Mouse (Mus musculus) left cerebral cortex, adult 8-10 months (tissue): Measurements from ENCODE around the gene Gm11444. TPM values are rescaled to one million over a fixed set of nuclear protein-coding genes. Genes with fewer than 3 reads are reported as not detected.

ENCODE experiments used
- DNase-seq, 2 experiments: peaks; one replicate each; pipeline ENCODE4 v3.0.0; 2022; ENCODE audit warnings: low spot score in 2 of 2
- total RNA-seq, 4 experiments: library from RNA; stranded (reverse); gene quantifications; 2 replicates each; pipeline ENCODE4 v1.2.4; 2022

Gene Gm11444
- total RNA-seq, 4 experiments from 2014 or later = not detected

GRCm38 (mm10) chr11:85857997-85858698 is 8.0 kb upstream of the Gm11444 start:
- no peak for DNase-seq

- DNase-seq = no peak
Observed at GRCm38 (mm10) chr11:85850758-85851157, 625 bp upstream of the Gm11444 start.

GRCm38 (mm10) chr11:85849037-85849436 is 1.1 kb downstream of the Gm11444 start:
- DNase-seq = no peak

- DNase-seq = no peak
Observed at GRCm38 (mm10) chr11:85846509-85846908, 3.6 kb downstream of the Gm11444 start.

DNA sequence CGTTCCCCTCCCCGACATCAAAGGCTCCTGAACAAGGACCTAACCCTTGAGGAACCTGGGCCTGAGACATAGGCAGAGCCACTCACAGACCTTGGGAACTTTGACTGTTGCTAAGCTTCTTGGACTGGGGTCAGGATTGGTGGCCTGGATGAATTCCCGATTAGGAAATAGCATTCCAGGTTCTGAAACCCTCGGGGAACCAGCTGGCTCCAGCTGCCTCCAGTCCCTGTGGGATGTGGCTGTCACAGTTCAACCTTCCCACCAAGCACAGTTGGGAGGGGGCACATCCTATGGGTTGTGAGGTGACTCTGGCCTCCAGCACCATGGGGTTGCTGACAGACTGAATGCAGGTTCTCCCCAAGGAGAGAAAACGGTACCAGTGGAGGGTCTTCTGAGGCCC is 4.2 kb downstream of the Gm11444 start:
- no peak for DNase-seq

DNA sequence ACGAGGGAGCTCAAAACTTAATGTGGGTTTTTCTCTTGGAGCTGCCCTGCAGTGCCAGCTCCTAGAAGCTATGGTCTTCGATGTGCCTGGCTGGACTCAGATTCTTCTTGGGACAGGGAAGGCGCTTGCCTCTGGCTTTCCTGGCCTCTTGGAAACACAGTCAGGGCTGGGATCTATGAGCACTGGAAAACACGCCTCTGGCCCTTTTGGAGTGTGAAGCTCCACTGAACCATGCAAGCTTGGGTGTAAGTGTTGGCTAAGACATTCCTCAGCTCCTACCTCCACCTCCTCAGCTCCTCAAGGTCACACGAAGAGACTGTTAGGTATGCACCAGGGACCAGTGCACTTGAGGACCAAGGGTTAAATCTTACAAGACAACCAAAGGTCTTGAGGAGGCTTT is 5.2 kb downstream of the Gm11444 start:
- no peak for DNase-seq

DNA sequence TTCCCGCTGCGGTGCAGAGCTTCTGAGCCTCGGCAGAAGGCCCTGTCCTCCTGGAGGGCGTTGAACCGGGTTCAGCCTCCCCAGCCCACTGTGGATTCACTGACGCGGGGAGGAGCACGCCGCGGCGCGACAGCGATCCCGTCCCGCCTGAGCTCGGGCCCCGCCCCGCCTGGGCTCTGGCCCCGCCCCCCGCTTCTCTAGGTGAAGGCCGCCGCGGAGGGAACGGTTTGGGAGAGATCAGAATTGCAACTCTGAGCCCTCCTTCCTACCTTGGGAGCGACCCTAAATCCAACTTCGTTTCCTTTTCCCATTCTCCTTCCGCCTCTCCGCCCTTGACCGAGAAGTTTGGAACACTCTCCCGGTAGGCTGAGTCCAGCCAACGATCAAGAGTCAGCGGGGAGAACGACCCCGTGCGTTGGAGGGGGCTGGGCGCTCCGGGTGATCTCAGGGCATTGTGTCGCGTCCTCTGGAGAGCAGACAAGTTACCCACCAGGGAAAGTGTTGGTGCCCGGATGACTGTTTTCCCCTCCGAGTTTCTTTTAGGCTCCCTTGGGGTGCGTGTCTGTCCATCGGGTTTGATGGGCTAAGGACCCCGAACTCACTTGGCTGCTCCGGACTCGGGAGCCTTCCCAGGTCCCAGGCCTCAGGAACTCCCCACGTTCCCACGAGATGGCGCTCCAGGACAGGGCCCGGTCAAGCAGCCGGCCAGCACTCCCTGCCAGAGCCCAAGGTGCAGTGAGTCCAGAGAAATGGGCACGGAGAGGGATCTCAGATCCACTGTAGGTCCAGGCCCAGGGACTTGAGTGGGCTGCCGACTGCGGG is 5.8 kb downstream of the Gm11444 start:
- no peak for DNase-seq

- no peak for DNase-seq
Observed at GRCm38 (mm10) chr11:85843347-85843692, 6.8 kb downstream of the Gm11444 start.

GRCm38 (mm10) chr11:85842596-85843346 is 7.4 kb downstream of the Gm11444 start:
- no peak for DNase-seq

GRCm38 (mm10) chr11:85841980-85842379 is 8.2 kb downstream of the Gm11444 start:
- DNase-seq = no peak

GRCm38 (mm10) chr11:85841211-85841681 is 8.9 kb downstream of the Gm11444 start:
- DNase-seq = no peak

DNA sequence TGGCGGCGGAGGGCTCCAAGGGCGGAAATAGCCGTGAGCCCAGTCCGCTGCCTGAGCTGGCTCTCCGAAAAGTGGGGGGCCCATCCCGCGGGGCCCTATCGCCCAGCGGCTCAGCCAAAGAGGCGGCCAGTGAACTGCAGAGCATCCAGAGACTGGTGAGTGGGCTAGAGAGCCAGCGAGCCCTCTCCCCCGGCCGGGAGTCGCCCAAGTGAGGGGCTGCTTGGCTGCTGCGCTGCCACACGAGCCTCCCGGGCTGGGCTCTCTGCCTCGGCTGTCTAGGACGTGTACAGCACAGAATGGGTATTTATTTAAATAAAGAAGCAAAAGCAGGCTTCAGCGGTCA is 9.4 kb downstream of the Gm11444 start:
- DNase-seq = no peak

DNA sequence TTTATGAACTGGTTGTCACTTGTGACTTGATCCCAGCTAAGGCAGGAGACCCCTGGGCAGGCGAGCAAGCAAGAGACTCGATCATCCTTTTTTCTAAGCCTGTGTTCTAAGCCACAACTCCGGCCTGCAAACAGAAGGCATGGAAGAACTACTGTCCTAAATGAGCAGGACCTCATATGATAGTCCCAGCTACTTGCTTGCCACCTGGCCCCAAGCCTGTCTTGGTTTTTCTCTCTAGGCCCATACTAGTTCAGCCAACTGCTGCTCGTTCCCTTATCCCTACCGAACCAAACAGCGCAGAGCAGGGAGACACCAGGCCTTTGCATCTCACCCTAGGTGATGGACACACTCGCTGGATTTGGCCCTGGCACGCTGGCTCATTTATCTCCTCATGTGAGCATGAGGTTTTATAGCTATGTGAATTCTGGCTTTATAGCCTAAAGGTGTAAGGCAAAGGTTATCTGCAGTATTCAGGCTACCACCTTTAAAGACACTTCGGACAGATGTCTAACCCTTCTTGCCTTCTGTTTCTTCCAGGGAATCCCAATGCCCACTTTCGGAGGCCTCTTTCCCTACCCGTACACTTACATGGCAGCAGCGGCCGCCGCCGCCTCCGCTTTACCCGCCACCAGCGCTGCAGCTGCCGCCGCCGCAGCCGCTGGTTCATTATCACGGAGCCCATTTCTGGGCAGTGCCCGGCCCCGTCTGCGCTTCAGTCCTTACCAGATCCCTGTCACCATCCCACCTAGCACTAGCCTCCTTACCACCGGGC is 9.9 kb downstream of the Gm11444 start:
- DNase-seq = no peak

DNA sequence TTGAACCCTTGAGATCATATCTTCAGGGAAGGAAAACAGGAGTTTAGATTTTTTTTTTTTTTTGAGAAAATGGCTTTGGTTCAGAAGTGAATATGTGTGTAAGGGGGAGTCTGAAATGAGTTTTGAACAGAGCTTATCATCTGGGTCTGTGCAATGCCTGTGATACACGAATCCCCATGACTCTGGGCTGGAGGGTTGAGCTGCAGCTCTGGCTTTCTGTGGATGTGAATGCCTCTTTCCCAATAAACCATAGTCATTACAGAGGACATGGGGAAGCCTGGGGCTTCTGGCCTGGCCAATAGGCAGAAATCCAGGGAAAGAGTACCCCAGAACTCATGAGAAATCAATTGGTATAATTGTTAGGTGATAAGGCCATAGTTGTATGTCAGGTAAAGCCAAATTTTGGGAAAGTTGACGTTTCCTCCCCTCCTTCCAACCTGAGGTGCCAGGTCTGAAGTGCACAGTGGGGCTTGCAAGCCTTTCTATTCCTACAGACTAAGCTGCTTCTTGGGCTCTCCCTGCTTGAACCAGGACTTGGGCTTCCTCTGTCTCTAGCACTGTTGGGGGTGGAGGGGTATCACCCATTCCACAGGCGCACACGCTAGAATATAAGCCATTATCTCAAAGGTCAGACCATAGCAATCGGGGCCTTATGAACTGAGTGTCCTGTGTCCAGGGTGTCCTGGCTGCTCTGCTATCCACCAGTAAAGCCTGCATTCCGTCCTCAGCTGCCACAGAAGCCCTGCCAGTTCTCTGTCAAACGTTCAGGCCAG is 10.7 kb downstream of the Gm11444 start:
- no peak for DNase-seq

- no peak for DNase-seq
Observed at GRCm38 (mm10) chr11:85838424-85839257, 11.5 kb downstream of the Gm11444 start.

DNA sequence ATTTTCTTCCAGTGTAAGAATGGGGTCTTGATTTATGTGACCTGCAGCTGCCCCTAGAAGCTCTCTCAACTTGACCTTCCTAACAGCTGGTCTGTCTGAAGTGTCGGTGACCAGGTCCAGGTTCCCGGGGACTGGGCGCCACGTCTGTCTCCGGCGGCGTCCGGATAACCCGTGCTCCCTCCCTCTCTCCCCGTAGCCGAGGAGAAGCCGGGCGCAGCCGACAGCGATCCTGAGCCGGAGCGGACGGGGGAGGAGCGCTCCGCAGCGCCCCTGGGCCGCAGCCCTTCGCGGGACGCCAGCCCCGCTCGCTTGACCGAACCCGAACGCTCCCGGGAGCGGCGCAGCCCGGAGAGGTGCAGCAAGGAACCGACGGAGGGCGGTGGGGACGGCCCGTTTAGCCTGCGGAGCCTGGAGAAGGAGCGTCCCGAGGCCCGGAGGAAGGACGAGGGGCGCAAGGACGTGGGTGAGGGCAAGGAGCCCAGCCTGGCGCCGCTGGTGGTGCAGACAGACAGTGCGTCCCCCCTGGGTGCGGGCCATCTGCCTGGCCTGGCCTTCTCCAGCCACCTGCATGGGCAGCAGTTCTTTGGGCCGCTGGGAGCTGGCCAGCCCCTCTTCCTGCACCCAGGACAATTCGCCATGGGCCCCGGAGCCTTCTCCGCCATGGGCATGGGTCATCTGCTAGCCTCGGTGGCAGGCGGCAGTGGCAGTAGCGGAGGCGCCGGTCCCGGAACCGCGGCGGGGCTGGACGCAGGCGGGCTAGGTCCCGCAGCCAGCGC is 12.3 kb downstream of the Gm11444 start:
- DNase-seq = no peak

- no peak for DNase-seq
Observed at GRCm38 (mm10) chr11:85837291-85837647, 12.9 kb downstream of the Gm11444 start.

GRCm38 (mm10) chr11:85836523-85837290 is 13.4 kb downstream of the Gm11444 start:
- DNase-seq = no peak
